Mouse (Mus musculus): ENCODE measurements around the gene Gm20388.

DNA sequence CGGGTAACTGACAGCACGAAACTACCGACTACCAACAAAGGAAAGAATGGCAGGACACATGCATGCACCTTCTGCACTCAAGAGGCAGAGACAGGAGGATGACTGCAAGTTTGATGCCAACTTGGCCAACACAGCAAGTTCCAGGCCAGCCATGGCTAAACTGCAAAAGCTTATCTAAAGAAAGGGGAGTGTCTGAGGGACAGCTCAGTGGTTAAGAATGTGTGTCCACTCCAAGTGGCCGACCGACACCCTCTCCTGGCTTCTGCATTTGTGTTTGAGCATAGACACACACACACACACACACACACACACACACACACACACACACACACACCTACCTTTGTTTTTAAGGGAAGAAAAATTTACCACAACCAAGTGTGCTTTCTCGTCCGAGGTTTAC is 3367.8 kb downstream of the Gm20388 start:
- TF ChIP-seq CTCF (IDR thresholded peaks at IDR 0.05; ENCODE audit: low read depth, low read length) (no peak), GATA1 (IDR thresholded peaks at IDR 0.05; ENCODE audit: borderline replicate concordance, low read length) (no peak), POLR2AphosphoS5 (IDR thresholded peaks at IDR 0.05; ENCODE audit: insufficient replicate concordance, low read depth, low read length) (no peak), TAL1 (conservative IDR thresholded peaks at IDR 0.05; ENCODE audit: low read depth, low read length) (no peak)

Data from G1E (cell line).